Mouse (Mus musculus) hindbrain, embryonic 12.5 days (tissue): ENCODE measurements around the gene Cfap221. TPM values are rescaled to one million over a fixed set of nuclear protein-coding genes. Genes with fewer than 3 reads are reported as not detected.

Experiments
- ATAC-seq: fragments of 200-750 bp; cut with Nextera tagmentation; 2 replicates; pipeline ENCODE4 v1.8.0; 2017; ENCODE audit warnings: moderate TSS enrichment; ENCODE audit not compliant: low FRiP score
- H3K27ac ChIP-seq: fragments of 300-500 bp; sonication (generic); 2 replicates; pipeline ENCODE4 v1.5.1; 2016; ENCODE audit warnings: mild to moderate bottlenecking
- H3K27me3 ChIP-seq: fragments of 300-500 bp; sonication (generic); 2 replicates; pipeline ENCODE4 v1.6.1; 2016; ENCODE audit warnings: mild to moderate bottlenecking
- H3K36me3 ChIP-seq: fragments of 300-500 bp; sonication (generic); 2 replicates; pipeline ENCODE4 v1.6.1; 2016; ENCODE audit warnings: mild to moderate bottlenecking
- H3K4me1 ChIP-seq: fragments of 300-500 bp; sonication (generic); 2 replicates; pipeline ENCODE4 v1.6.1; 2016
- H3K4me2 ChIP-seq: fragments of 300-500 bp; sonication (generic); replicated peaks from 2 replicates; pipeline ENCODE4 v1.6.1; 2016; ENCODE audit warnings: mild to moderate bottlenecking
- H3K4me3 ChIP-seq: fragments of 300-500 bp; sonication (generic); 2 replicates; pipeline ENCODE4 v1.5.1; 2016; ENCODE audit warnings: mild to moderate bottlenecking
- H3K9ac ChIP-seq: fragments of 300-500 bp; sonication (generic); 2 replicates; pipeline ENCODE4 v1.6.1; 2016; ENCODE audit warnings: mild to moderate bottlenecking, moderate library complexity
- H3K9me3 ChIP-seq: fragments of 300-500 bp; sonication (generic); replicated peaks from 2 replicates; pipeline ENCODE4 v1.6.1; 2016; ENCODE audit warnings: mild to moderate bottlenecking
- WGBS: fragments of 180-500 bp; shearing (Covaris S2); methylation state at CpG from one replicate; pipeline ENCODE4 v1.1.7; 2016; 5-methylcytosine and 5-hydroxymethylcytosine counted together
- polyA plus RNA-seq: library from polyadenylated mRNA; unstranded; fragments of >200 nt; fragmentation: Nextera tagmentation; extraction: Ambion mirVana; gene quantifications from 2 replicates; pipeline ENCODE4 v1.2.1, GENCODE M21; 2016

Cfap221 gene
- polyA plus RNA-seq, 1 experiment from 2014 or later: 0.23 TPM

- no peak for ATAC-seq
- H3K27me3 ChIP-seq: no peaks in the 10 kb centered on the region
- no peak overlapping the region for H3K9ac ChIP-seq
- 81% methylated on average over 16 of the region's 16 CpGs for WGBS
- no peak overlapping the region for H3K4me2 ChIP-seq
- no peak overlapping the region for H3K27ac ChIP-seq
- no peak overlapping the region for H3K4me3 ChIP-seq
- H3K9me3 ChIP-seq: no peaks in the 10 kb centered on the region
- no peaks in the 10 kb centered on the region for H3K36me3 ChIP-seq
- no peaks in the 10 kb centered on the region for H3K4me1 ChIP-seq
These were observed 107.7 kb downstream of the Cfap221 start for GRCm38 (mm10) chr1:119889347-119889746.

DNA sequence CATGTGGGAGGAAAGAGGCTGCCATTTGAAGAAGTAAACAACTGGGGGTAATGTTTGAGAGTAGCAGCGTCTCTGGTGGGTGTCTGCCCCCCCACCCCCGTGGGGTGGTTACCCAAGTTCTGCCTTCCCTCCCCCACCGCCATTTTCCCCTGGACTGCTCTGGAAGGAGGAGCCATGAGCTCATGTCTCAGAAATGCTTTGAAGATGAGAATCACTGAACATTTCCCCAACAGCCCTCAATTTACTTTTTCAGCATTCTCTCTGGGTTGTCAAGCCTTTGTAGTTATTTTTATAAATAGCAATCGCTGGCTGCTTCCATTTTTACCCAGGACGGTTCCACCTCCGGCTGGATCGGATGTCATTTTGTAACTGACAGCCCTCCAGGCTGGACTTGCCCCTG is 110.7 kb downstream of the Cfap221 start:
- ATAC-seq: no peak
- H3K9me3 ChIP-seq: no peaks in the 10 kb centered on the region
- no peaks in the 10 kb centered on the region for H3K36me3 ChIP-seq
- no peak overlapping the region for H3K4me2 ChIP-seq
- H3K27me3 ChIP-seq: no peaks in the 10 kb centered on the region
- WGBS: 61% methylated on average over 7 of the region's 7 CpGs
- no peak overlapping the region for H3K9ac ChIP-seq
- H3K4me3 ChIP-seq: no peak overlapping the region
- no peaks in the 10 kb centered on the region for H3K4me1 ChIP-seq
- H3K27ac ChIP-seq: no peak overlapping the region

DNA sequence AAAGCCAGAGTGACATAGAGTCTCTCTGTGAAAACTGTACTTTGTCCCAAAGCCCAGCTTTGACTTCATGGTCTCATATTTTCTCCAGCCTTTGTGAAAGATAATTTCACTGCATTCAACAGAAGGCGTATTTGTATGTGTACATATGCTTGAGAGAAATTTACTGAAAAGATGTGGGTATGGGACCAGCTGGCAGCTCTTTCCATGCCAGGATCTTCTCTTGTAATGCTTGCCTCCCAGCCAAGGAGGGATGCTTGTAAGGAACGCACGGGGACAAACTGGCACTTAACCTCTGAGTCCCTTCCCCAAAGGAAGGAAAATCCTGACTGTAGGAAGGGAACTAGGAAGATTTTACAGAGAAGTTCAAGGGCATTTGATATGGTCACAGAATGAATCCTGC is 112.8 kb downstream of the Cfap221 start:
- Histone ChIP-seq H3K4me1 (no peaks in the 10 kb centered on the region), H3K4me3 (no peak overlapping the region), H3K4me2 (no peak overlapping the region), H3K27me3 (no peaks in the 10 kb centered on the region), H3K36me3 (no peaks in the 10 kb centered on the region), H3K27ac (no peak overlapping the region), H3K9me3 (no peaks in the 10 kb centered on the region), H3K9ac (no peak overlapping the region)
- no peak for ATAC-seq
- WGBS: 92% methylated on average over 3 of the region's 3 CpGs

GRCm38 (mm10) chr1:119878909-119879308 is 118.1 kb downstream of the Cfap221 start:
- no peak overlapping the region for H3K9ac ChIP-seq
- H3K36me3 ChIP-seq: no peaks in the 10 kb centered on the region
- 79% methylated on average over 7 of the region's 7 CpGs for WGBS
- H3K27me3 ChIP-seq: no peaks in the 10 kb centered on the region
- no peaks in the 10 kb centered on the region for H3K4me1 ChIP-seq
- no peak overlapping the region for H3K4me2 ChIP-seq
- H3K27ac ChIP-seq: no peak overlapping the region
- no peak overlapping the region for H3K4me3 ChIP-seq
- no peaks in the 10 kb centered on the region for H3K9me3 ChIP-seq
- ATAC-seq: no peak

- Histone ChIP-seq H3K4me3 (no peak overlapping the region), H3K27ac (no peak overlapping the region), H3K9ac (no peak overlapping the region), H3K36me3 (no peaks in the 10 kb centered on the region), H3K9me3 (no peaks in the 10 kb centered on the region), H3K27me3 (no peaks in the 10 kb centered on the region), H3K4me2 (no peak overlapping the region), H3K4me1 (no peaks in the 10 kb centered on the region)
- 98% methylated on average over 4 of the region's 4 CpGs for WGBS
- no peak for ATAC-seq
These were observed 119.6 kb downstream of the Cfap221 start for GRCm38 (mm10) chr1:119877469-119877868.

Other genes starting within 250 kb of the Cfap221 start
- gene Ptpn4, start 159.6 kb downstream of the Cfap221 start, polyA plus RNA-seq: 14.1 and 16.4 TPM in 2 replicates
- gene Tmem177, start 84.0 kb downstream of the Cfap221 start, polyA plus RNA-seq: 8.4 and 9.3 TPM in 2 replicates
- gene Sctr, start 9.7 kb upstream of the Cfap221 start, polyA plus RNA-seq: 0.78 and 1.0 TPM in 2 replicates
- 7.5 and 8.7 TPM in 2 replicates for gene Tmem37, start 76.8 kb upstream of the Cfap221 start, polyA plus RNA-seq
- gene Dbi, start 123.8 kb upstream of the Cfap221 start, polyA plus RNA-seq: 582 and 680 TPM in 2 replicates
- 17.0 and 22.6 TPM in 2 replicates for gene 3110009E18Rik, start 124.0 kb upstream of the Cfap221 start, polyA plus RNA-seq